In the genomic region with DNA sequence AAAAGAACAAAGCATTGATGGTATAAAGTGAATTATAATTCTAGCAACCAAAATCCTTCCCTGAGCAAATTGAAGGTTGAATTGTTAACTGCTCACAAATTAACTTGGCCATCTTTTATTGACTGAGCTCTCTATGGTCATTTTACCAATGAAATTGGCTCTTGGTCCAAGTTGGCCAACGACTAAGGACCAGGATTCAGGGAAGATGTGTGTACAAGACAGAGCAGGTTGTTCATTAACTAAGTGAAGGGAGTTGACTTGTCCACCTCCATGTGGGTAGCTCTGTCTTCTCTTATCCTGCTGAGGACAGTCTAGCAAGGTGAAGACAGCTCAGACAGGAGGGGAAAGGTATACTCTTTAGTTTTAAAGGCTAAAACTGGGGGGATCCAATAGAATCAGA, we compare ENCODE assay signal across 20 mouse cellular contexts.
DNase-seq lines count a peak whose midpoint lies in the region; ATAC-seq and TF ChIP-seq lines count a peak whose summit lies in the region.
"Had no signal": no experiment of that assay in that cellular context is flagged by ENCODE, and none has a peak within 500 bp of the region (broad histone marks: within the 10 kb centered on the region; RNA-seq: fewer than 3 reads in every experiment).

No protein-coding gene starts in this region.

- no peak overlapping the region for H3K9ac ChIP-seq in kidney, embryonic 16.5 days (replicated peaks; ENCODE audit: low read length)
- H3K9ac ChIP-seq: embryonic facial prominence, embryonic 13.5 days; embryonic facial prominence, embryonic 15.5 days; forebrain, embryonic 12.5 days had no signal

- no peak for TF ChIP-seq CTCF in kidney, adult 2 months (conservative IDR thresholded peaks at IDR 0.05; ENCODE audit: insufficient read depth, insufficient read length, low read depth, low read length)

- no peak overlapping the region for H3K4me2 ChIP-seq in kidney, embryonic 16.5 days (replicated peaks; ENCODE audit: low read depth, low read length)
- H3K4me2 ChIP-seq: embryonic facial prominence, embryonic 13.5 days; embryonic facial prominence, embryonic 15.5 days; forebrain, embryonic 12.5 days had no signal

- H3K4me1 ChIP-seq in kidney, adult 2 months (ENCODE audit: control insufficient read depth, insufficient read depth, low read length), result no peaks in the 10 kb centered on the region; the same call in 1 of the 2 replicates
- no peaks in the 10 kb centered on the region for H3K4me1 ChIP-seq in kidney, embryonic 16.5 days (ENCODE audit: insufficient read depth, low read length)
- H3K4me1 ChIP-seq: forebrain, embryonic 10.5 days; forebrain, embryonic 12.5 days had no signal

- H3K27me3 ChIP-seq in kidney, adult 2 months (replicated peaks; ENCODE audit: control insufficient read depth, insufficient read depth, low read length), result no peaks in the 10 kb centered on the region
- no peaks in the 10 kb centered on the region for H3K27me3 ChIP-seq in kidney, embryonic 16.5 days (ENCODE audit: insufficient read depth, low read length)
- H3K27me3 ChIP-seq: embryonic facial prominence, embryonic 13.5 days; embryonic facial prominence, embryonic 15.5 days; forebrain, embryonic 12.5 days had no signal

- no peaks in the 10 kb centered on the region for H3K36me3 ChIP-seq in kidney, adult 2 months (ENCODE audit: control insufficient read depth, insufficient read depth, low read length)
- no peaks in the 10 kb centered on the region for H3K36me3 ChIP-seq in kidney, embryonic 16.5 days (ENCODE audit: insufficient read depth, low read length)
- H3K36me3 ChIP-seq: embryonic facial prominence, embryonic 13.5 days; embryonic facial prominence, embryonic 15.5 days; forebrain, embryonic 10.5 days; forebrain, embryonic 12.5 days had no signal

- no peak for ATAC-seq in kidney, embryonic 16.5 days (ENCODE audit: low FRiP score, low TSS enrichment)
- ATAC-seq: forebrain, embryonic 16.5 days had no signal

- no peak for TF ChIP-seq POLR2A in kidney, adult 2 months (IDR thresholded peaks at IDR 0.05; ENCODE audit: low read depth, low read length)

- no peaks in the 10 kb centered on the region for H3K9me3 ChIP-seq in kidney, embryonic 16.5 days (ENCODE audit: low read length)
- H3K9me3 ChIP-seq: embryonic facial prominence, embryonic 13.5 days; embryonic facial prominence, embryonic 15.5 days; forebrain, embryonic 10.5 days; forebrain, embryonic 12.5 days had no signal

- WGBS in kidney, adult 2 months, result 53% methylated on average over 1 of the region's 1 CpGs
- 71% methylated on average over 1 of the region's 1 CpGs for WGBS in kidney, embryonic 16.5 days

- peak; percentile 85 for DNase-seq in kidney, adult 2 months
- DNase-seq in kidney, postnatal 36 days, result peak; percentile 21 to 59
- DNase-seq in kidney, postnatal 10 days, result no peak
- DNase-seq: adrenal gland, adult 2 months; adrenal gland, postnatal 10 days; adrenal gland, postnatal 25 days; cerebellum, adult 11 months; cerebellum, adult 18-20 months; cerebellum, adult 8-10 months; cerebellum, adult 9-11 months; cerebellum, postnatal 14 days; cerebellum, postnatal 36 days; embryo, embryonic 11 days had no signal

- no peak overlapping the region for H3K4me3 ChIP-seq in kidney, adult 2 months (ENCODE audit: insufficient read depth, low read depth, low read length)
- H3K4me3 ChIP-seq in kidney, embryonic 16.5 days (ENCODE audit: low read length), result no peak overlapping the region
- H3K4me3 ChIP-seq: embryonic facial prominence, embryonic 13.5 days; embryonic facial prominence, embryonic 15.5 days; erythroblast, embryonic 14.5 days; forebrain, embryonic 10.5 days; forebrain, embryonic 12.5 days had no signal

- H3K27ac ChIP-seq in kidney, adult 2 months (ENCODE audit: insufficient read depth, low read depth, low read length), result no peak overlapping the region
- no peak overlapping the region for H3K27ac ChIP-seq in kidney, embryonic 16.5 days (ENCODE audit: low read length)
- H3K27ac ChIP-seq: embryonic facial prominence, embryonic 13.5 days; embryonic facial prominence, embryonic 15.5 days; forebrain, embryonic 10.5 days; forebrain, embryonic 12.5 days had no signal
